Mouse (Mus musculus) limb, embryonic 12.5 days (tissue): ENCODE data around the gene Nsmce4a. TPM values are rescaled to one million over a fixed set of nuclear protein-coding genes. Genes with fewer than 3 reads are reported as not detected.

Experiments used
- ATAC-seq: fragments of 200-750 bp; cut with Nextera tagmentation; 2 replicates; pipeline ENCODE4 v1.8.0; 2017; ENCODE audit warnings: low read depth, moderate TSS enrichment; ENCODE audit not compliant: insufficient number of reproducible peaks, insufficient read depth, low FRiP score, low TSS enrichment
- H3K27ac ChIP-seq: fragments of 300-500 bp; sonication (generic); 2 replicates; pipeline ENCODE4 v1.5.1; 2016; ENCODE audit warnings: mild to moderate bottlenecking, moderate library complexity
- H3K27me3 ChIP-seq: fragments of 300-500 bp; sonication (generic); 2 replicates; pipeline ENCODE4 v1.6.1; 2016; ENCODE audit warnings: mild to moderate bottlenecking, moderate library complexity
- H3K36me3 ChIP-seq: fragments of 300-500 bp; sonication (generic); 2 replicates; pipeline ENCODE4 v1.6.1; 2016; ENCODE audit warnings: mild to moderate bottlenecking, moderate library complexity
- H3K4me1 ChIP-seq: fragments of 300-500 bp; sonication (generic); replicated peaks from 2 replicates; pipeline ENCODE4 v1.6.1; 2016
- H3K4me2 ChIP-seq: fragments of 300-500 bp; sonication (generic); 2 replicates; pipeline ENCODE4 v1.6.1; 2016; ENCODE audit warnings: mild to moderate bottlenecking, moderate library complexity
- H3K4me3 ChIP-seq: fragments of 300-500 bp; sonication (generic); replicated peaks from 2 replicates; pipeline ENCODE4 v1.5.1; 2016; ENCODE audit warnings: mild to moderate bottlenecking
- H3K9ac ChIP-seq: fragments of 300-500 bp; sonication (generic); replicated peaks from 2 replicates; pipeline ENCODE4 v1.6.1; 2016; ENCODE audit warnings: mild to moderate bottlenecking, moderate library complexity
- H3K9me3 ChIP-seq: fragments of 300-500 bp; sonication (generic); 2 replicates; pipeline ENCODE4 v1.6.1; 2016; ENCODE audit warnings: mild to moderate bottlenecking, moderate library complexity
- WGBS: fragments of 180-500 bp; shearing (Covaris S2); methylation state at CpG from one replicate; pipeline ENCODE4 v1.1.7; 2016; 5-methylcytosine and 5-hydroxymethylcytosine counted together
- polyA plus RNA-seq: library from polyadenylated mRNA; unstranded; fragments of >200 nt; fragmentation: Nextera tagmentation; extraction: Ambion mirVana; gene quantifications from 2 replicates; pipeline ENCODE4 v1.2.1, GENCODE M21; 2016

The Nsmce4a gene
- polyA plus RNA-seq: 200 and 213 TPM in 2 replicates

GRCm38 (mm10) chr7:130572821-130573220 is at the start of gene Nsmce4a:
Gene Nsmce4a (minus strand): TSS chr7:130573118.
- Histone ChIP-seq H3K36me3 (no peaks in the 10 kb centered on the region), H3K27ac (no peak within 1 kb of the TSS), H3K27me3 (no peaks in the 10 kb centered on the region), H3K9ac (no peak within 1 kb of the TSS), H3K9me3 (no peaks in the 10 kb centered on the region), H3K4me2 (no peak within 1 kb of the TSS), H3K4me3 (no peak within 1 kb of the TSS), H3K4me1 (peaks cover 26% of the 10 kb centered on the region)
- 63% methylated on average over 10 of the region's 11 CpGs for WGBS
- no peak for ATAC-seq

DNA sequence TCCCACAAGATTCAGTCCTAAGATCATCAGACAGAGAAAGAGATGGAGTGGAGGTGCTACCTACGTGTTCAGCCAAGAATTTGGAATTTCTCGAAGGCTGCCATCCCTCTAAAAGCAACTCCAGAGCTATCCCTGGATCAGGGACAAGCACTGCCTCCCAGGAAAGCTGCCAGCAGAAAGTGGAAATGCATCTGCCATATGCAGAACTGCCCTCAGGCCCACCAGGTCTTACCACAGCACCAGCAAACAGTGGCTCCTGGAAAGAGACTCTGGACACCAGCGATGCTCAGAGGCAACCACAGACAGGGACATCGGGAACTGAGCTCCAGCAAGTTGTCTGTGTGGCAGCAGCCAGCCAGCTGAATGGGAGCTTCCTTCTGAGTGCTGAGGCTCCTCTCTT is 49.4 kb upstream of the Nsmce4a start:
- no peaks in the 10 kb centered on the region for H3K36me3 ChIP-seq
- no peak overlapping the region for H3K4me3 ChIP-seq
- H3K27ac ChIP-seq: no peak overlapping the region
- no peak for ATAC-seq
- no peak overlapping the region for H3K9ac ChIP-seq
- no peak overlapping the region for H3K4me2 ChIP-seq
- no peaks in the 10 kb centered on the region for H3K9me3 ChIP-seq
- no peaks in the 10 kb centered on the region for H3K4me1 ChIP-seq
- H3K27me3 ChIP-seq: no peaks in the 10 kb centered on the region; the same call in none of the 2 replicates
- 87% methylated on average over 4 of the region's 4 CpGs for WGBS

DNA sequence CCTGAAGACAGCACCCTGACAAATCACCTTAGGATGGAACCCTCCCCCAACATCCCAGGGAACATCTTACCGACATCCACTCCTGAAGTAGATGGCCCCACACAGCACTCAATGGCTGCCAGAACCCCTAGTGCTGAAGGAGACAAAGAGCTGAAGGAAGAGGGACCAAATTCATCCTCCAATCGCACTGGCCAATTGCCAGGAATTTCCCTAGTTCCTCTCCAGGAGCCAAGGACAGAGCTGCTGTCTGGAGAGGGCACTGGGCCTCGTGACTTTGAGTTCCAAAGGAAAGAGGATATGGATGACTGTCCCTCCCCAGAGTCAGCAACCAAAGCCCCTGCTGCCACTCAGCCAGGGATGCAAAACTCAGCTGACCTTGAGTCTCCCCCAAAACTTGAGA is 49.0 kb upstream of the Nsmce4a start:
- H3K9ac ChIP-seq: no peak overlapping the region
- ATAC-seq: no peak
- no peak overlapping the region for H3K27ac ChIP-seq

GRCm38 (mm10) chr7:130621068-130621467 is 48.1 kb upstream of the Nsmce4a start:
- Histone ChIP-seq H3K4me3 (no peak overlapping the region), H3K36me3 (no peaks in the 10 kb centered on the region), H3K27ac (no peak overlapping the region), H3K4me2 (no peak overlapping the region), H3K27me3 (no peaks in the 10 kb centered on the region; the same call in none of the 2 replicates), H3K9me3 (no peaks in the 10 kb centered on the region), H3K4me1 (no peaks in the 10 kb centered on the region), H3K9ac (no peak overlapping the region)
- ATAC-seq: no peak
- WGBS: 94% methylated on average over 2 of the region's 2 CpGs

More for the DNA sequence above, 49.0 kb upstream of the Nsmce4a start:
- H3K4me3 ChIP-seq: no peak overlapping the region
- H3K4me1 ChIP-seq: no peaks in the 10 kb centered on the region
- H3K9me3 ChIP-seq: no peaks in the 10 kb centered on the region
- no peak overlapping the region for H3K4me2 ChIP-seq
- no peaks in the 10 kb centered on the region; the same call in none of the 2 replicates for H3K27me3 ChIP-seq
- WGBS: 69% methylated on average over 3 of the region's 3 CpGs
- H3K36me3 ChIP-seq: no peaks in the 10 kb centered on the region

DNA sequence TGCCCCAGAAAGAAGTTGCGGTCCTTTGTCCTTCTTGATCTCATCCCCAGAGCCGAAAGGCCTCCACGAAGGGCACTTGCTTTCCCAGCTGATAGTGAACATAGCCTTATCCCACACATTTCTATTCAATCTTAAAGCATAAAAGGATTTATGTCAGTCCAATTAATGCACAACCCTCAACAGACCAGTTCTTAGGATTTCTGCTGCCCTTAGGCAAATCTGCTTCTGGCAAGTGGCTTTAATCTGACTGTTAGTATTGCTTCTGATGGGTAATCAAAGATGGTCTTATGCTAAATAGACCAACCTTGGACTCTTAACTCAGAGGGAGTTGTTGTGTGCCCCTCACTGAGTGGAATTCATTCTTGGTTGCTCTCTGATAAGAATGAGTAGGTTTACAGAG is 44.7 kb upstream of the Nsmce4a start:
- ATAC-seq: no peak
- Histone ChIP-seq H3K27me3 (no peaks in the 10 kb centered on the region; the same call in 1 of the 2 replicates), H3K9ac (no peak overlapping the region), H3K9me3 (no peaks in the 10 kb centered on the region), H3K4me3 (no peak overlapping the region), H3K36me3 (no peaks in the 10 kb centered on the region), H3K4me2 (no peak overlapping the region), H3K4me1 (no peaks in the 10 kb centered on the region), H3K27ac (no peak overlapping the region)
- 89% methylated on average over 3 of the region's 3 CpGs for WGBS

- Histone ChIP-seq H3K36me3 (no peaks in the 10 kb centered on the region), H3K4me2 (no peak overlapping the region), H3K4me3 (no peak overlapping the region), H3K9me3 (no peaks in the 10 kb centered on the region), H3K9ac (no peak overlapping the region), H3K27ac (no peak overlapping the region), H3K4me1 (no peaks in the 10 kb centered on the region), H3K27me3 (peaks cover 9% of the 10 kb centered on the region)
- no peak for ATAC-seq
- WGBS: 61% methylated on average over 4 of the region's 4 CpGs
These were observed 41.1 kb upstream of the Nsmce4a start for GRCm38 (mm10) chr7:130613973-130614372.

DNA sequence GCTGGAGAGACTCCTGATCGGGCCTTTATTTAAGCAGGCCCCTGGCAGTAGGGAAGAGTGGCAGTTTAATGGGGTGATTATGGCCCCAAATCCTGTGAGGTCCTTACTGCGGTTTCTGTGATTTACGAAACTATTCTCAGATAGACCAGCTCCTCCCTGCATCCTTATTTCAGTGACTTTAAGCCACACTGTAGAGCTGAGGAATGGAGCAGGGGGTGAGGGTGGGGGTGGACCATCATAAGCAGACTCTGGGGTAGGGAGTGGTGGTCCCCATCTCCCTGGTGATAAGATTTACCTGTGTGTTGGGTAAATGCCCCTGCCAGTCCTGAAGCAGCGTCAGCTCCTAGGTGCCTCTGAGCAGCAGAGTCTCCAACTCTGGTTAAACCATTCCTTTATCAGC is 34.0 kb upstream of the Nsmce4a start:
- no peak overlapping the region for H3K4me3 ChIP-seq
- H3K27ac ChIP-seq: no peak overlapping the region
- peak; percentile 52; the same call in 1 of the 2 replicates for ATAC-seq
- H3K9ac ChIP-seq: no peak overlapping the region
- H3K4me1 ChIP-seq: peaks cover 21% of the 10 kb centered on the region; the same call in 1 of the 2 replicates
- no peaks in the 10 kb centered on the region for H3K9me3 ChIP-seq
- peaks cover 32% of the 10 kb centered on the region for H3K27me3 ChIP-seq
- no peaks in the 10 kb centered on the region for H3K36me3 ChIP-seq
- H3K4me2 ChIP-seq: no peak overlapping the region
- WGBS: 29% methylated on average over 4 of the region's 4 CpGs

DNA sequence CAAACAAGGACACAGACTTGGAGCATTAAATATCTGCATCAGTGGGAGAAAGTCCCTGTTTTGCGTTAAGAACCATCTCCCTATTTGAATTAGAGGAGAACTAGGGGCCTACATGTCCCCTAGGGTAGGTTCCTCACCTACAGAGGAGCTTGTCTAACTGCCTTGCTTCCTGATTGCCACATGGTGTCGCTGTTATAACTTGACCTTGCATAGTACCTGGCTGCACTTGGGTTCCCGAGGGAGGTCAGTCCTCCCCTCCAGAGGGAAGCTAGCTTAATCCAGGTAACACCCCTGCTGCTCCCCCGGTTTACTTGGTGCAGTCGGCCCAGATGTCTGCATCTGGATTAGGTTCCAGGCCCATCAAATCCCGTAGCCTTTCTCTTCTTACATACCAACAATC is 32.2 kb upstream of the Nsmce4a start:
- no peak overlapping the region for H3K4me2 ChIP-seq
- no peak overlapping the region for H3K4me3 ChIP-seq
- H3K27ac ChIP-seq: no peak overlapping the region
- no peak overlapping the region for H3K9ac ChIP-seq
- no peak for ATAC-seq
- no peaks in the 10 kb centered on the region for H3K9me3 ChIP-seq
- H3K27me3 ChIP-seq: peaks cover 32% of the 10 kb centered on the region
- H3K4me1 ChIP-seq: peaks cover 21% of the 10 kb centered on the region; the same call in 1 of the 2 replicates
- no peaks in the 10 kb centered on the region for H3K36me3 ChIP-seq
- 20% methylated on average over 6 of the region's 6 CpGs for WGBS

DNA sequence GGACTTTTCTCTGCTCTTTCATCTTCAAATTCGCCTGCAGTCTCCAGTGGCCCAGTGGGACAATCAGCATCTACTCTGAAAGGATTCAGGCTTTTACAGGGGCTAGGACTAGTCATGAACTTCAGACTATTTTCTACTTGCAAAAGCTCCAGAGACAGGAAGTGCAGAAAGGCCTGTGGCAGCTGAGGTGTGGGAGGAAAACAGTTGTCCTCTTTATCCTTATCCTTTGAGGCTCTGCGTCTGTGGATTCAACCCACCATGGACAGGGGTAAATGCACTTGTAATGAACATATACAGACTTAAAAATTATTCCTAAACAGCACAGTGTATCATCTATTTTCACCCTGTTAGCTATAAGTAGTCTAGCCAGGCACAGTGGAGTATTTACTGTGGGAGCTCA is 31.5 kb upstream of the Nsmce4a start:
- Histone ChIP-seq H3K27me3 (peaks cover 28% of the 10 kb centered on the region), H3K4me1 (peaks cover 21% of the 10 kb centered on the region; the same call in 1 of the 2 replicates), H3K4me3 (no peak overlapping the region), H3K9ac (no peak overlapping the region), H3K27ac (no peak overlapping the region), H3K4me2 (no peak overlapping the region), H3K9me3 (no peaks in the 10 kb centered on the region), H3K36me3 (no peaks in the 10 kb centered on the region)
- 61% methylated on average over 2 of the region's 2 CpGs for WGBS
- no peak for ATAC-seq

DNA sequence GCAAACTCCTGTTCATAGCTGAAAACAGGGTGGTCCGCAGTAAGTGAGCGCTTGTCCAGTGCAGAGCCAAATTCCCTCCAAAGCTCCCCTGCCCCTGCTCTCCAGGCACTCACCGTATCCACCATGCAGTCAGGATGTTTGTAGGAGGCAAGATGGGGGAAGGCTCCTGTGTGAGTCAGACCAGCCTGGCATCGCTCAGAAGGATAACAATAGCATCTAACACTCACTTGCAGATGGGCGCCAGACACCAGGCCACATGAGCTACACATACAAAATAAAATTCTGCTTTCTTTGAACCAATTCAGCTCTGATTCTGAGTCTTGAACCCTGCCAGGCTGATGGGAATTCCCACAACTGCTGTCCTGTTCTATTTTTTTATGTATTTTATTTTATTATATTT is 30.6 kb upstream of the Nsmce4a start:
- WGBS: 90% methylated on average over 5 of the region's 5 CpGs
- no peak for ATAC-seq

GRCm38 (mm10) chr7:130602804-130603203 is 29.9 kb upstream of the Nsmce4a start:
- WGBS: 81% methylated on average over 1 of the region's 1 CpGs
- ATAC-seq: no peak
- H3K9ac ChIP-seq: no peak overlapping the region
- H3K4me1 ChIP-seq: peaks cover 20% of the 10 kb centered on the region; the same call in 1 of the 2 replicates
- H3K4me2 ChIP-seq: no peak overlapping the region
- H3K4me3 ChIP-seq: no peak overlapping the region
- H3K27ac ChIP-seq: no peak overlapping the region
- no peaks in the 10 kb centered on the region for H3K36me3 ChIP-seq
- H3K27me3 ChIP-seq: peaks cover 26% of the 10 kb centered on the region
- no peaks in the 10 kb centered on the region for H3K9me3 ChIP-seq

More for the DNA sequence above, 30.6 kb upstream of the Nsmce4a start:
- Histone ChIP-seq H3K4me1 (peaks cover 21% of the 10 kb centered on the region; the same call in 1 of the 2 replicates), H3K27me3 (peaks cover 26% of the 10 kb centered on the region; the same call in 1 of the 2 replicates), H3K36me3 (no peaks in the 10 kb centered on the region), H3K9me3 (no peaks in the 10 kb centered on the region), H3K4me2 (no peak overlapping the region), H3K9ac (no peak overlapping the region), H3K27ac (no peak overlapping the region), H3K4me3 (no peak overlapping the region)

DNA sequence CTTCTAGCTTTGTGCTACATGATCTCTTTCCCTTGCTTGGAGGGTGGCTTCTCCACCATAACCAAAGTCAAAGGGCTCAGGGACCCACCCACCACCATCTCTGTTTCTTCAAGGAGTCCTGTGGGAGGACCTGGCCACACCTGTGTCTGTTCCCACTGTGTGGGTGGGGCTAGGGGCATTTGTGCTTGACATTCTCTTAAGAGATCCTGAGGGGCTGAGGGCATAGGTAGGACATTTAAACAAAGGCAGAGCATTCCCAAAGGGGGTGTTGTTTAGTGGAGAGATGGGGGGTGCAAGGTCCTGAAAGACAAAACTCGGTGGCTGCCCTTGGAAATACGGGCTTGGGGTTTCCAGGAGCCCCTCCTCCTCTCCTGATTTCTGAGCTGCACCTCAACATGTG is 27.6 kb upstream of the Nsmce4a start:
- Histone ChIP-seq H3K36me3 (no peaks in the 10 kb centered on the region), H3K9me3 (no peaks in the 10 kb centered on the region), H3K4me3 (no peak overlapping the region), H3K27ac (no peak overlapping the region), H3K27me3 (peaks cover 29% of the 10 kb centered on the region), H3K9ac (no peak overlapping the region), H3K4me2 (no peak overlapping the region), H3K4me1 (0 out of 2 replicates have a peak, but pooled peaks cover 4% of the 10 kb centered on the region)
- ATAC-seq: no peak
- 75% methylated on average over 2 of the region's 2 CpGs for WGBS
